Mouse (Mus musculus): ENCODE measurements around the gene Angptl1. TPM values are rescaled to one million over a fixed set of nuclear protein-coding genes. Genes with fewer than 3 reads are reported as not detected.

Gene Angptl1
- polyA plus RNA-seq, 2 experiments: 0.07 TPM; not detected in 1

- DNase-seq (ENCODE audit: low read depth in 3 of 3, low spot score in 3 of 3) (no peak), ATAC-seq (ENCODE audit: insufficient read depth) (peak; percentile 31; the same call in 1 of the 2 replicates)
- no peak overlapping the region for H3K4me3 ChIP-seq (ENCODE audit: insufficient read depth in 1 of 2, low read depth in 2 of 2, low read length in 2 of 2)
- no peaks in the 10 kb centered on the region for H3K27me3 ChIP-seq (ENCODE audit: control insufficient read depth, insufficient read depth, low read length)
- WGBS (ENCODE audit: insufficient replicate concordance): 66% methylated on average over 11 of the region's 11 CpGs
- H3K36me3 ChIP-seq (replicated peaks; ENCODE audit: control insufficient read depth, insufficient read depth, low read depth): no peaks in the 10 kb centered on the region
- TF ChIP-seq CTCF (IDR thresholded peaks at IDR 0.05; ENCODE audit: low read depth) (no peak), EP300 (IDR thresholded peaks at IDR 0.05; ENCODE audit: low read depth) (no peak)
- peaks cover 0 to 3% of the 10 kb centered on the region in 2 experiments; a peak in 1 of 4 replicates for H3K4me1 ChIP-seq (replicated peaks; ENCODE audit: control insufficient read depth in 2 of 2, insufficient read depth in 2 of 2, low read length in 1 of 2)
- H3K9me3 ChIP-seq (ENCODE audit: control insufficient read depth, low read length): no peaks in the 10 kb centered on the region
- no peak overlapping the region for H3K9ac ChIP-seq (replicated peaks)
- H3K4me2 ChIP-seq (ENCODE audit: low read depth): no peak overlapping the region
- H3K27ac ChIP-seq: no peak overlapping the region
These were observed 3.4 kb downstream of the Angptl1 start for GRCm38 (mm10) chr1:156841625-156842339.

- no peak overlapping the region for H3K4me3 ChIP-seq (ENCODE audit: insufficient read depth in 1 of 2, low read depth in 2 of 2, low read length in 2 of 2)
- TF ChIP-seq EP300 (IDR thresholded peaks at IDR 0.05; ENCODE audit: low read depth): no peak
- TF ChIP-seq CTCF (IDR thresholded peaks at IDR 0.05; ENCODE audit: low read depth): no peak
- peaks cover 0 to 1% of the 10 kb centered on the region in 2 experiments; a peak in 1 of 4 replicates for H3K4me1 ChIP-seq (replicated peaks; ENCODE audit: control insufficient read depth in 2 of 2, insufficient read depth in 2 of 2, low read length in 1 of 2)
- H3K27me3 ChIP-seq (ENCODE audit: control insufficient read depth, insufficient read depth, low read length): no peaks in the 10 kb centered on the region
- no peaks in the 10 kb centered on the region for H3K36me3 ChIP-seq (replicated peaks; ENCODE audit: control insufficient read depth, insufficient read depth, low read depth)
- 58% methylated on average over 4 of the region's 4 CpGs for WGBS (ENCODE audit: insufficient replicate concordance)
- no peaks in the 10 kb centered on the region for H3K9me3 ChIP-seq (ENCODE audit: control insufficient read depth, low read length)
- no peak overlapping the region for H3K27ac ChIP-seq
- H3K9ac ChIP-seq (replicated peaks): no peak overlapping the region
- ATAC-seq (ENCODE audit: insufficient read depth): no peak
- H3K4me2 ChIP-seq (ENCODE audit: low read depth): no peak overlapping the region
- DNase-seq (ENCODE audit: low read depth in 3 of 3, low spot score in 3 of 3): no peak
These were observed 8.7 kb downstream of the Angptl1 start for GRCm38 (mm10) chr1:156847098-156847497.

- Histone ChIP-seq H3K36me3 (replicated peaks; ENCODE audit: control insufficient read depth, insufficient read depth, low read depth) (no peaks in the 10 kb centered on the region), H3K4me3 (ENCODE audit: insufficient read depth in 1 of 2, low read depth in 2 of 2, low read length in 2 of 2) (no peak overlapping the region), H3K9ac (replicated peaks) (no peak overlapping the region), H3K4me2 (ENCODE audit: low read depth) (no peak overlapping the region), H3K9me3 (ENCODE audit: control insufficient read depth, low read length) (no peaks in the 10 kb centered on the region), H3K4me1 (replicated peaks; ENCODE audit: control insufficient read depth in 2 of 2, insufficient read depth in 2 of 2, low read length in 1 of 2) (no peaks in the 10 kb centered on the region; a peak in 1 of 4 replicates), H3K27ac (no peak overlapping the region), H3K27me3 (ENCODE audit: control insufficient read depth, insufficient read depth, low read length) (no peaks in the 10 kb centered on the region)
- 59% methylated on average over 9 of the region's 9 CpGs for WGBS (ENCODE audit: insufficient replicate concordance)
- TF ChIP-seq CTCF (IDR thresholded peaks at IDR 0.05; ENCODE audit: low read depth) (no peak), EP300 (IDR thresholded peaks at IDR 0.05; ENCODE audit: low read depth) (no peak)
- DNase-seq (ENCODE audit: low read depth in 3 of 3, low spot score in 3 of 3) (no peak), ATAC-seq (ENCODE audit: insufficient read depth) (no peak)
These were observed 14.0 kb downstream of the Angptl1 start for GRCm38 (mm10) chr1:156852409-156852808.

GRCm38 (mm10) chr1:156852872-156853271, 14.5 kb downstream of the Angptl1 start:
- ATAC-seq (ENCODE audit: insufficient read depth) (no peak), DNase-seq (ENCODE audit: low read depth in 3 of 3, low spot score in 3 of 3) (no peak)
- Histone ChIP-seq H3K9me3 (ENCODE audit: control insufficient read depth, low read length) (no peaks in the 10 kb centered on the region), H3K4me1 (replicated peaks; ENCODE audit: control insufficient read depth in 2 of 2, insufficient read depth in 2 of 2, low read length in 1 of 2) (no peaks in the 10 kb centered on the region; a peak in 1 of 4 replicates), H3K9ac (replicated peaks) (no peak overlapping the region), H3K27me3 (ENCODE audit: control insufficient read depth, insufficient read depth, low read length) (no peaks in the 10 kb centered on the region), H3K36me3 (replicated peaks; ENCODE audit: control insufficient read depth, insufficient read depth, low read depth) (no peaks in the 10 kb centered on the region), H3K4me2 (ENCODE audit: low read depth) (no peak overlapping the region), H3K27ac (no peak overlapping the region), H3K4me3 (ENCODE audit: insufficient read depth in 1 of 2, low read depth in 2 of 2, low read length in 2 of 2) (no peak overlapping the region)
- 77% methylated on average over 5 of the region's 5 CpGs for WGBS (ENCODE audit: insufficient replicate concordance)
- TF ChIP-seq EP300 (IDR thresholded peaks at IDR 0.05; ENCODE audit: low read depth) (no peak), CTCF (IDR thresholded peaks at IDR 0.05; ENCODE audit: low read depth) (no peak)

GRCm38 (mm10) chr1:156854558-156854957, 16.2 kb downstream of the Angptl1 start:
- DNase-seq (ENCODE audit: low read depth in 3 of 3, low spot score in 3 of 3): no peak
- 86% methylated on average over 4 of the region's 4 CpGs for WGBS (ENCODE audit: insufficient replicate concordance)
- H3K9me3 ChIP-seq (ENCODE audit: control insufficient read depth, low read length): no peaks in the 10 kb centered on the region

More at GRCm38 (mm10) chr1:156854558-156854957, 16.2 kb downstream of the Angptl1 start:
- no peaks in the 10 kb centered on the region for H3K36me3 ChIP-seq (replicated peaks; ENCODE audit: control insufficient read depth, insufficient read depth, low read depth)
- no peak for TF ChIP-seq CTCF (IDR thresholded peaks at IDR 0.05; ENCODE audit: low read depth)
- no peak for TF ChIP-seq EP300 (IDR thresholded peaks at IDR 0.05; ENCODE audit: low read depth)
- H3K9ac ChIP-seq (replicated peaks): no peak overlapping the region
- H3K4me1 ChIP-seq (replicated peaks; ENCODE audit: control insufficient read depth in 2 of 2, insufficient read depth in 2 of 2, low read length in 1 of 2): no peaks in the 10 kb centered on the region; a peak in 1 of 4 replicates
- H3K27me3 ChIP-seq (ENCODE audit: control insufficient read depth, insufficient read depth, low read length): no peaks in the 10 kb centered on the region
- no peak overlapping the region for H3K4me3 ChIP-seq (ENCODE audit: insufficient read depth in 1 of 2, low read depth in 2 of 2, low read length in 2 of 2)
- no peak for ATAC-seq (ENCODE audit: insufficient read depth)
- no peak overlapping the region for H3K4me2 ChIP-seq (ENCODE audit: low read depth)
- no peak overlapping the region for H3K27ac ChIP-seq

Measured in liver, embryonic 14.5 days (tissue).